Mouse (Mus musculus): ENCODE data around the gene Tbc1d23. TPM values are rescaled to one million over a fixed set of nuclear protein-coding genes. Genes with fewer than 3 reads are reported as not detected.
"Not testable (repeated sequence)": the region's sequence is repeated elsewhere in the genome, so short reads cannot be mapped to it uniquely, and the experiment has no call there.

Tbc1d23 gene
- total RNA-seq, 4 experiments from 2014 or later = 21.8 to 26.5 (median 24.0) TPM

- DNase-seq (ENCODE audit: low spot score) = peak; percentile 24
These were observed 15.3 kb downstream of the Tbc1d23 start for GRCm38 (mm10) chr16:57215957-57216356.

- DNase-seq (ENCODE audit: low spot score) = no peak
These were observed 20.3 kb downstream of the Tbc1d23 start for GRCm38 (mm10) chr16:57211037-57211436.

GRCm38 (mm10) chr16:57208342-57208741 lies 23.0 kb downstream of the Tbc1d23 start:
- DNase-seq (ENCODE audit: low spot score) = no peak

GRCm38 (mm10) chr16:57197281-57197680 lies 34.0 kb downstream of the Tbc1d23 start:
- no peak for DNase-seq (ENCODE audit: low spot score)

- no peak for DNase-seq (ENCODE audit: low spot score)
These were observed 34.7 kb downstream of the Tbc1d23 start for GRCm38 (mm10) chr16:57196590-57196989.

- DNase-seq (ENCODE audit: low spot score) = no peak
These were observed 40.1 kb downstream of the Tbc1d23 start for GRCm38 (mm10) chr16:57191214-57191613.

GRCm38 (mm10) chr16:57190390-57190789 lies 40.9 kb downstream of the Tbc1d23 start:
- DNase-seq (ENCODE audit: low spot score) = no peak

GRCm38 (mm10) chr16:57189493-57189892 lies 41.8 kb downstream of the Tbc1d23 start:
- DNase-seq (ENCODE audit: low spot score) = peak; percentile 37

- no peak for DNase-seq (ENCODE audit: low spot score)
These were observed 44.7 kb downstream of the Tbc1d23 start for GRCm38 (mm10) chr16:57186618-57187017.

GRCm38 (mm10) chr16:57182037-57182436 lies 49.3 kb downstream of the Tbc1d23 start:
- no peak for DNase-seq (ENCODE audit: low spot score)

GRCm38 (mm10) chr16:57181180-57181579 lies 50.1 kb downstream of the Tbc1d23 start:
- peak; percentile 50 for DNase-seq (ENCODE audit: low spot score)

- DNase-seq (ENCODE audit: low spot score) = no peak
These were observed 53.6 kb downstream of the Tbc1d23 start for GRCm38 (mm10) chr16:57177664-57178063.

GRCm38 (mm10) chr16:57177254-57177653 lies 54.0 kb downstream of the Tbc1d23 start:
- DNase-seq (ENCODE audit: low spot score) = peak; percentile 48

GRCm38 (mm10) chr16:57176276-57176675 lies 55.0 kb downstream of the Tbc1d23 start:
- no peak for DNase-seq (ENCODE audit: low spot score)

- DNase-seq (ENCODE audit: low spot score) = no peak
These were observed 55.6 kb downstream of the Tbc1d23 start for GRCm38 (mm10) chr16:57175751-57176150.

- DNase-seq (ENCODE audit: low spot score) = not testable (repeated sequence)
These were observed 56.8 kb downstream of the Tbc1d23 start for GRCm38 (mm10) chr16:57174480-57174879.

- DNase-seq (ENCODE audit: low spot score) = no peak
These were observed 59.7 kb downstream of the Tbc1d23 start for GRCm38 (mm10) chr16:57171570-57171969.

GRCm38 (mm10) chr16:57171161-57171560 lies 60.1 kb downstream of the Tbc1d23 start:
- no peak for DNase-seq (ENCODE audit: low spot score)

- no peak for DNase-seq (ENCODE audit: low spot score)
These were observed 63.1 kb downstream of the Tbc1d23 start for GRCm38 (mm10) chr16:57168236-57168635.

GRCm38 (mm10) chr16:57167514-57167912 lies 63.8 kb downstream of the Tbc1d23 start:
- DNase-seq (ENCODE audit: low spot score) = no peak

- peak; percentile 95 for DNase-seq (ENCODE audit: low spot score)
These were observed 64.4 kb downstream of the Tbc1d23 start, which contains the start of gene Nit2 for GRCm38 (mm10) chr16:57166611-57167513. Gene Nit2 (minus strand): TSS chr16:57167341.

GRCm38 (mm10) chr16:57166086-57166485 lies 65.2 kb downstream of the Tbc1d23 start:
- DNase-seq (ENCODE audit: low spot score) = no peak

GRCm38 (mm10) chr16:57165157-57165556 lies 66.1 kb downstream of the Tbc1d23 start:
- DNase-seq (ENCODE audit: low spot score) = no peak

All from heart, adult 8-10 months (tissue).